Comparison of ENCODE assay signal across 19 mouse cellular contexts in genomic region chr11:26649165-26649564, GRCm38 (mm10). TPM values are rescaled to one million over a fixed set of nuclear protein-coding genes. Genes with fewer than 3 reads are reported as not detected.
DNase-seq lines count a peak whose midpoint lies in the region; ATAC-seq and TF ChIP-seq lines count a peak whose summit lies in the region.
"Not testable (repeated sequence)": the region's sequence is repeated elsewhere in the genome, so short reads cannot be mapped to it uniquely, and the experiment has no call there.
"Had no signal": no experiment of that assay in that cellular context is flagged by ENCODE, and none has a peak within 500 bp of the region (broad histone marks: within the 10 kb centered on the region; RNA-seq: fewer than 3 reads in every experiment).

No protein-coding gene starts in this region.

- not testable (repeated sequence) for ATAC-seq in liver, postnatal 0 days

- not testable (repeated sequence) for TF ChIP-seq POLR2A in MEL (IDR thresholded peaks at IDR 0.05; ENCODE audit: control insufficient read depth in 1 of 2, insufficient read depth in 1 of 2, low read depth in 1 of 2, low read length in 2 of 2, poor library complexity in 1 of 2)

- H3K27ac ChIP-seq in MEL (ENCODE audit: control insufficient read depth, low read depth, low read length); liver, postnatal 0 days (ENCODE audit: low read depth): not testable (repeated sequence)

- not testable (repeated sequence) for H3K9me3 ChIP-seq in MEL (replicated peaks; ENCODE audit: insufficient read depth, low read length); liver, postnatal 0 days (ENCODE audit: low read length)

- not testable (repeated sequence) for H3K4me2 ChIP-seq in liver, postnatal 0 days (ENCODE audit: low read depth, low read length)

- H3K79me2 ChIP-seq in MEL (ENCODE audit: control insufficient read depth, insufficient read depth, low read length, poor library complexity), result not testable (repeated sequence)

- peak; percentile 11 to 15 for DNase-seq in B cell, adult 2 months
- not testable (repeated sequence) for DNase-seq in MEL (ENCODE audit: low read depth, low spot score); liver, postnatal 0 days
- DNase-seq in heart, adult 11 months, result peak; percentile 78

- H3K36me3 ChIP-seq in MEL (ENCODE audit: control insufficient read depth in 1 of 2, insufficient read depth in 2 of 2, low read length in 2 of 2); liver, postnatal 0 days (replicated peaks; ENCODE audit: insufficient read depth, low read length): not testable (repeated sequence)

- peak in 1 of 3 experiments; percentile 31; a peak in 2 of 6 replicates for TF ChIP-seq CTCF in MEL (IDR thresholded peaks at IDR 0.05 in 2 of 3, conservative IDR thresholded peaks at IDR 0.05 in 1 of 3; ENCODE audit: control insufficient read depth in 1 of 3, insufficient read depth in 1 of 3, low read depth in 2 of 3, low read length in 3 of 3, poor library complexity in 1 of 3, severe bottlenecking in 1 of 3)
- peak; percentile 14; the same call in 1 of the 2 replicates for TF ChIP-seq CTCF in liver, postnatal 0 days (IDR thresholded peaks at IDR 0.05; ENCODE audit: low read depth)

- TF ChIP-seq EP300 in MEL (IDR thresholded peaks at IDR 0.05; ENCODE audit: low read depth in 1 of 2, low read length in 2 of 2); liver, postnatal 0 days (IDR thresholded peaks at IDR 0.05; ENCODE audit: low read depth): not testable (repeated sequence)

- not testable (repeated sequence) for H3K27me3 ChIP-seq in MEL (ENCODE audit: control insufficient read depth in 1 of 2, insufficient read depth in 2 of 2, low read length in 2 of 2); liver, postnatal 0 days (ENCODE audit: insufficient read depth, low read length)

- H3K4me1 ChIP-seq in MEL (ENCODE audit: control insufficient read depth in 1 of 2, insufficient read depth in 2 of 2, low read length in 2 of 2); liver, postnatal 0 days (ENCODE audit: insufficient read depth): not testable (repeated sequence)

- peak; percentile 47 for TF ChIP-seq RAD21 in MEL (IDR thresholded peaks at IDR 0.05; ENCODE audit: low read depth, low read length)

- not testable (repeated sequence) for H3K9ac ChIP-seq in MEL (ENCODE audit: control insufficient read depth, low read depth, low read length, poor library complexity, severe bottlenecking); liver, postnatal 0 days (replicated peaks)

- not testable (repeated sequence) for H3K4me3 ChIP-seq in MEL (ENCODE audit: control insufficient read depth in 1 of 2, insufficient read depth in 1 of 2, low read depth in 2 of 2, low read length in 2 of 2); liver, postnatal 0 days (ENCODE audit: low read depth, low read length)

TF ChIP-seq in MEL, 35 proteins besides CTCF, POLR2A, EP300 and RAD21:
- TF ChIP-seq ZC3H11A (IDR thresholded peaks at IDR 0.05; ENCODE audit: low read depth, low read length), result peak; percentile 23; the same call in 1 of the 2 replicates
- peak; percentile 43 for TF ChIP-seq SMC3 (IDR thresholded peaks at IDR 0.05; ENCODE audit: low read depth, low read length)

RNA-seq across cellular contexts. Expression of gene Vrk2, which starts 55.4 kb away (rescaled TPM):
- 19.6 and 21.2 TPM in 2 replicates for total RNA-seq in MEL (2012; rRNA removed)
- 10 to 100 TPM in 1 of 2 experiments, not detected in 1; 20.6 TPM for polyA plus RNA-seq in MEL (2012; ENCODE audit: insufficient read depth in 1 of 2, insufficient read length in 2 of 2, low read depth in 1 of 2, low replicate concordance in 2 of 2, missing spikeins in 1 of 2)
- polyA plus RNA-seq in liver, postnatal 0 days (2015; fragmentation: Nextera tagmentation; extraction: Ambion mirVana), result 13.1 and 13.6 TPM in 2 replicates

RNA-seq across cellular contexts. Expression of gene Gm6899, which starts 56.1 kb away (rescaled TPM):
- not detected in 2 replicates for total RNA-seq in MEL (2012; rRNA removed)
- not detected for polyA plus RNA-seq in MEL (2012; ENCODE audit: insufficient read depth in 1 of 2, insufficient read length in 2 of 2, low read depth in 1 of 2, low replicate concordance in 2 of 2, missing spikeins in 1 of 2)
- polyA plus RNA-seq in liver, postnatal 0 days (2015; fragmentation: Nextera tagmentation; extraction: Ambion mirVana), result not detected in 2 replicates
- total RNA-seq: adrenal gland, adult 18-20 months; adrenal gland, adult 8-10 months; adrenal gland, postnatal 14 days; adrenal gland, postnatal 36 days; forebrain, postnatal 0 days; G1E had no signal
- polyA plus RNA-seq: activated CD4-positive, CD25-positive, alpha-beta regulatory T cell, adult 4 months; C2C12; cerebellum, adult 2 months; cortical plate, adult 2 months; embryonic facial prominence, embryonic 14.5 days; forebrain, embryonic 11.5 days; forebrain, embryonic 13.5 days; forebrain, embryonic 15.5 days; forebrain, postnatal 0 days; G1E; Patski had no signal
